Mouse (Mus musculus) urinary bladder, adult 2 months (tissue): Measurements from ENCODE around the gene Adamts13. TPM values are rescaled to one million over a fixed set of nuclear protein-coding genes. Genes with fewer than 3 reads are reported as not detected.

ENCODE experiments used
- DNase-seq: peaks from one replicate; pipeline ENCODE4 v3.0.0; 2022; ENCODE audit warnings: low spot score
- polyA plus RNA-seq: library from polyadenylated mRNA; depleted of rRNA; stranded (reverse); fragments of >200 nt; gene quantifications from 2 replicates; pipeline ENCODE4 v1.2.3, GENCODE M21; 2012; rRNA removed

The Adamts13 gene
- polyA plus RNA-seq, 1 experiment = 0.08 TPM

DNA sequence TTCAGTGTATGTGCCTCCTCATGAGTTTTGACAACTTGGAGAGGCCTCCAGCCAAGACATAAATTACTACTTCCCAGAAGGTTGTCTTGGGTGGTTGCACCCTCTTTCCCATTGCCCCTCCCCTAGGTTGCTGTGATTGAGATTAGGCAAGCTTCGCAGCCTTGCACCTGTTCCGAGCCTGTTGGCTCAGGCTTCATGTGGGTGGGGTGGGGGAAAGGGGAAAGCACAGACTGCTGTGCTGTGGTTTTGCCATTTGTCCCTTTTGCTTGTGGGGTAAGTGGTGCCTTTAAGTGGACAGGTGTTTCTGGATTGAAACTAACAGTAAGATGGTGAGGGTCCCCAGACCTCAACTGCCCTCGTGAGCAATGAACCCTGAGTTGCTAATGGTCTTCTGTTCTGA lies 62.8 kb downstream of the Adamts13 start:
- no peak for DNase-seq

DNA sequence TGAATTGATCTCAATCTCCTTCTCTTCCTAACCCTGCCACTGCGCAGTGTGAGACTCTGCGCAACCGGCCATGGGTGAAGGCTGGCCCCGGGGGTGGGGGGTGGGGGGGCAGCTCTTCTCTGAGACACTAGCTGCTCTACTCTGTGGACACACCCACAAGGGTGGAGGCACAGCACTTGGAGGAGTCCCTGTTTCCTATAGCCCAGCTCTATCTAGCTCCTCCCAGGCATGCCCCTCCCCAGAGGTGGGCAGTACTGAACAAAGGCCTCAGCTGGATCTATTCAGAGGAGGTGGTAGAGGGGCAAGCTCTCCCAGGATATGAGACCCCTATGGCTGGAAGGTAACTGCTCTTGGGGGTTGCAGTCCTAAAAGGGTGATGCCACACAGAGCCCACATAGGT lies 63.8 kb downstream of the Adamts13 start:
- DNase-seq = no peak

DNA sequence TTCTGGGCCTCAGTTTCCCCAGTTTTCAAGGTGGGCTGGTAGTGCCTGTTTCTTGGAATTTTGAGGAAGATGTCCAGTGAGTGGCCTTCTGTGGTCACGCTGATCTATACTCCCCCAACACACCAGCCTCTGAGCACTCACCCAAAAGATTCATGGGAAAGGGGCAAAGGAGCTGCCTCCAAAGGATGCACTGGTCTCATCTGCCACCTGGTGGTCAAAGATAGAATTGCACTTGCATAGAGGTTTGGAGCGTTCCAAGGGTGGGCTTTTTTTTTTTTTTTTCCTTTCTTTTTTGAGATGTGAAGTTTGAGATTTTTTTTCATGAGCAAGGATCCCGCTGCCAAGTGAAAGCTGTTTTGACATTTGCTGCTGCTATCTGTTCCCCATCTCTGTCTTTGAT lies 65.4 kb downstream of the Adamts13 start:
- DNase-seq = no peak

DNA sequence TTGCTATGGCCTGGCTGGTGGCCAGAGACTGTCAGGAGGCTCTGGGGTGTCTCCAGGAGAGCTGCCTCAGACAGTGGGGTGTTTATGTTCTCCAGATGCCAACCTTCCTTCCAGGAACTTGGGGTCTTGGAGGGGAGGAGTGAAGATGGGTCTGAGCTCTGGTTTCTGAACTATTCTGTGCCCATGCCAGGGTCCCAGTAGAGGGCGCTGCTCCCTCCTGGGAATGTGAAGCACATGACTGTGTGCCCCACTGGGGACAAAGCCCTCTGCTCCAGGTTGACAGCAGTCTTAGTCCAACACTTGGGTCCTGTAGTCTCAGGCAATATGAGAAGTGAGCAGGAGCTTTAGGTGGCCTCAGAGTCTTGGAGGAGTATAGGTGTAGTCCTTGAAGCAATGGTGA lies 66.1 kb downstream of the Adamts13 start:
- DNase-seq = no peak

DNA sequence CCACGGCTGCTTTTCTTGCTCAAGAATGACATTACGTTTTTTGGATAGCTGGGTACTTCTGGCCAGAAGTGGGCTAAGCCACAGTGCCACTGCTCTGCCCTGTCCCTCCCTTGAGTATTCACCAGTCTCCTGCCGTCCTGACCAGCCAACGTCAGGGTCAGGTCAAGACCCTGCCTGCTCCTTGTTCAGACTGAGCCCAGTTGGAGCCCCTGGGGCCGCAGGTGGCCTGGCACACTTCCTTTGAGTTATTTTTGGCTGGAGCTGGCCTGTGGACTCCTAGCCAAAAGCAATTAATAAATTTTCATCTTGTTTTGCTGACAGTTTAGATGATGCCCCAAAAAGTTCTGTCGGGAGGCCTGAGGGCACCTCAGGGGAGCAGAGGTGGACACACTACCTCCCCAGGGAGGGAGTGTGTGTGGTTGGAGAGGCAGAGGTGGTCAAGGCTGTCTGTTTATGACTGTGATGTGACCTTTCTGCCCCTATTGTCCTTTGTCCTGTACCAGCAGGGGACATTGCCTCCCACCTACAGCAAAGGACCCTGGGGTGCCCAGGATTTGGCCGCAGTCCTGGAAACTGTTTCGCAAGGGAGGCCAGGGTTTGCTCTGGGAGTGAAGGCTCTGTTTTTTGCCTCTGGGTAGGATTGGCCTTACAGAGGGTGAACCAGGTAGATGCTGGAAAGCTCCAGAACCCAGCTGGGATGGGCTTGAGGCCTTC lies 69.1 kb downstream of the Adamts13 start:
- DNase-seq = no peak

DNA sequence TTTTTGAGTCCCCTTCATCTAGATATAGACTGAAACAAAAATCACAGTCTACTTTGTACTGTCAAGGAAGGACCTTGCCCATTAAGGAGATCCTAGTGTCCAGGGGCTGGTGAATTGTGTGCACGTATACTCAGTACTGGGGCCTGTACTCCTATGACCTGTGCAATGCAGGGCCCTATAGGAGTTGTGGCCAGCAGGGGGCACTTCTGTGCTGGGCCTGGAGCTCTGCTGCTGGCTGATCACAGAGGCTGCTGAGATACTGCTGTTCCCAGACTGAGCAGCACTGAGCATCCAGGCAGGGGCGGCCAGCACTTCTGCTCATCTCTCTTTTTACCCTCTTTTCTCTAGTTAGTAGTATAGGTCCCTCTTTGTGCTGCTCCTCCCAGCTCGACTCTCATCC lies 70.2 kb downstream of the Adamts13 start:
- peak; percentile 57 for DNase-seq

DNA sequence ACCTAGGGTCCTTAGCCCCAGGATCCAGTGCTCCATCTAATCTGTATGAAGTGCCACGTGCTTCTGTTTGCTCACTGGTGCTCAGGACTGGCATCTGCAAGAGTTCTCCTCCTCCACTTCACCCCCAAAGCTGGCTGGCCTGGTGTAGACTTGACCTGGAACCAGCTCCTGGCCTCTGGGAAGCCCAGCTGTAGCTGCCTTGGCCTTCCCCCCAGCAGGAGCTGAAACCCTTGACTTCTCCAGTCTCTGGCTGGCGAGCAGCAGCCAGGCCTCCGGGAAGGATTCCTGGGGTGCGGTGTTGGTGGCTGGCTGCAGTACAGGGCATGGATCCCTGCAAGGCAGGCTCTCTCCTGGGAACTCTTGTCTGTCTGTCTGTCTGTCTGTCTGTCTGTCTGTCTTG lies 71.0 kb downstream of the Adamts13 start:
- no peak for DNase-seq

DNA sequence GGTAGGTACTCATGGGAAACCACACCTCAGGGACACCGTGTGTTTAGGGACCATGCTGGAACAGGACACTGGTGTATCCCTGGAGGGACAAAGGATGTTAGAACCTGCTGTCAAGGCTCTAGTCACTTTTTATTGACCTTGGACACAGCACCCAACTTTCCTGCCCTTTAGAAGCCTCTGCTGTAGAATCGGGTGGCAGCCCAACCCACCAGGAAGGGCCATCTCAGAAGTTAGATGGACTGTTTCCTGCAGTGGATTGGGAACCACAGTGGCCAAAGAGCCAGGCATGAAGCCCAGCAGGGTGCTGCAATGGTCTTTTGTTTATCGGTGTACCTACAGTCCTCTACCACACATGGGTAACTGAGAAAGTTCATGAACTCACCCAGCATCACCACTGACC lies 71.4 kb downstream of the Adamts13 start:
- DNase-seq = no peak

DNA sequence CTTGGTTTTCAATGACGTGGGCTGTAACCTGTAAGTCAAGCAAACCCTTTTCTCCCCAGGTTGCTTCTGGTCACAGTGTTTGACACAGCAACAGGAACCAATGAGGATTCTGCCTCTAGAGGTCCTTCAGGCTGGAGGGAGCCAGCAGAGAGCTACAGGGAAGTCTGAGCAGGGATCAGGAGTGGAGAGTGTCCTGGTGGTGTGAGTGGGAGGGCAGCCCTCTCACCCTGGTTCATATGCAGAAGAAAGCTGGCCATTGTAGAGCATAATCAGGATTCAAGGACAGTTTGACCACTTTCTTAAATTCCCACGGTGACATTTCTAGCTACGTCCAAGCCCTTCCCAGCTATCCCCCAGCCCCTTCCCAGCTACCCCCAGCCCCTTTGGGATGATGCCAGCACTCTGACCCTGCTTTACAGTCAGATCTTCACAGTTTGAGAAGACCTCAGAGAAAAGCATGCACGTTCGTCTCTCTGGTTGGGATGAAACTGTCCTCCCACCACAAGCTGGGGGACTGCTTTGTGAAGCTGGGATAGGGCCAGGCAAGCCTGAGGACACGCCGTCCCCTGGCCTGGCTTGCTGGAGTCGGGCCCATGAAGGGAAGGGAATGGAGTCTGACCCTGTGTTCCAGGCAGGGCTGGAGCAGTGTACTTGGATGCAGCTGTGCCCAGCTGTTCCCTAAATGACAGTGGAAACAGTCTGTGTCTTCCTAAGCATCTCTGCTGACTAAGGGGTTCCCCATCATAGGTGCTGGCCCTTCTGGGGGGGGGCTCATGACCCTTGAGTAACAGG lies 73.0 kb downstream of the Adamts13 start:
- no peak for DNase-seq

DNA sequence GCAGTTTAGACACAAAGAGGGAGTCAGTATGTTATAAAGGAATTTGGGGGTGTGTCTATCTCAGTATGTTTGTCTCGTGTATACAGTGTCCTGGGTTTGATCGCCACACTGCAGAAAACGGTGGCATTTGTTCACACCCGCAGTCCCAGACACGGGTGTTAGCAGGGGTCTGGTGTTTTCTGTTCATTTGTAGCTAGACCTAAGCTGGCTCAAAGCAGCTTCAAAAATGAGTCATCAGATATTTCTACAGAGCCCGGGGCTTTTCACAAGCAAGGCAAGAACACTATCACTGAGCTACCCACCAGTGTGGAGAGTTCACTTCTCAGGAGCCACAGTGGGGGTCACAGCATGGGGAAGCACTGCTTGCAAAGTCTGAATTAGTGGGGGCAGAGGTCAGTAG lies 76.2 kb downstream of the Adamts13 start:
- DNase-seq = no peak

DNA sequence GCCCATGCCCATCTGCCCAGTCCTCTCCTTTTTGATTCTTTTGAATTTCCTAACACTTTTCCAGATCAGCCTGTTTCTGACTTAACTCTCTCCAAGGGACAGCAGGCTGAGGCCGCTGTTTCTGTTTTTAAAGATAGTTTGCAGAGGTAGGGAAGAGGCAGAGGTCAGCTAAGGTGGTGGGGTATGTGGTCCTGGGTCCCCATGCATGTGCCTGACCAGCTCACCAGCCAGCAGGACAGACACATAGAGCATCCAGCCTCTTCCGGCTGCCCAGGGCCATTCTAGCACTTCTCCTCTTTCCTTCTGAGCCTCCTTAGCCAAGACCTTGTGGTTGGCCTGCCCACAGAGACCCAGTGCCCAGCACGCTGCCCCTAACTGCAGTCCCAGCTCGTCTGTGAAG lies 85.0 kb downstream of the Adamts13 start:
- DNase-seq = no peak

DNA sequence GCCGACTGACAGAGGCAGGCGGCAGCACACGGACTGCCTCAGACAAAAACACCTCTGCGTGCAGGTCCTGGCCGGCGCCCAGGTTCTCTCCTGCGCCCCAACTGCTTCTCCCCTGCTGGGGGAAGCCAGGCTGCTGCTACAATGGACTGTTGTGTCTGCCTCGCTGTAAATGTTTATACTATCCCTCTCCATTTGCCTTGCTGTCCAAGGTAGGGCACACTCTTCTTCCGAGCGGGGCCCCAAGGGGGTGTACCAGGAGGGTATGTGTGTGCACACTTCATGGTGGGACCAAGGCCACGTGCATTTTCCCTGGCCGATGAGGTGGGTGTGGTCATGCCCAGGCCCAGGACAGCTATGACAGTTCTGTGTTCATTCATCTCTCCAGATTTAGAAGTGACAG lies 85.5 kb downstream of the Adamts13 start:
- DNase-seq = no peak

DNA sequence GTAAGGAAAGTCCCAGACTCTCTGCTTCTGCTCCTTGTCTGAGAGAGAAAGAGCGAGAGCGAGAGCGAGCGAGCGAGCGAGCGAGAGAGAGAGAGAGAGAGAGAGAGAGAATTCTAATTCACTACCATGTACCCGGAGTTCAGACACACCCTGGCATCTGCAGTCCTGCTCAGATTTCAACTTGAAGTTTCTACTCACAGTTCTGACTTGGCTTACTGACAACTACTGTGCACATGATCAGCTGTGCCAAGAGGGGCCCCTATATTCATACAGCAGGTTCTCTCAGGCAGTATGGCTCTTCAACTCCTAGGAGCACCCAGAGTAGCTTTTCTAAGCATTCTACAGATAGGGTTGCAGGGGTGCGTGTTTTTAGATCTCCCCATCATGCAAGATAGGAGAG lies 86.0 kb downstream of the Adamts13 start:
- DNase-seq = no peak

Other genes starting within 250 kb of the Adamts13 start
- gene Abo, start 108.4 kb upstream of the Adamts13 start, polyA plus RNA-seq = not detected in 2 replicates
- 15.7 and 16.3 TPM in 2 replicates for gene Surf6, start 70.5 kb upstream of the Adamts13 start, polyA plus RNA-seq
- gene Med22, start 62.7 kb upstream of the Adamts13 start, polyA plus RNA-seq = 28.6 and 32.5 TPM in 2 replicates
- 1,359 and 1,515 TPM in 2 replicates for gene Rpl7a, start 62.7 kb upstream of the Adamts13 start, polyA plus RNA-seq
- gene Surf2, start 57.0 kb upstream of the Adamts13 start, polyA plus RNA-seq = 43.1 and 48.2 TPM in 2 replicates
- 92.5 and 103 TPM in 2 replicates for gene Surf1, start 56.9 kb upstream of the Adamts13 start, polyA plus RNA-seq
- gene Surf4, start 39.5 kb upstream of the Adamts13 start, polyA plus RNA-seq = 131 and 132 TPM in 2 replicates
- gene Stkld1, start 39.4 kb upstream of the Adamts13 start, polyA plus RNA-seq = 0.24 and 0.28 TPM in 2 replicates
- 33.6 TPM in 2 replicates for gene Rexo4, start 9.0 kb upstream of the Adamts13 start, polyA plus RNA-seq
- 48.0 and 48.9 TPM in 2 replicates for gene Cacfd1, start 36.5 kb downstream of the Adamts13 start, polyA plus RNA-seq
- 2.2 and 2.8 TPM in 2 replicates for gene Slc2a6, start 54.6 kb downstream of the Adamts13 start, polyA plus RNA-seq
- gene Mymk, start 98.8 kb downstream of the Adamts13 start, polyA plus RNA-seq = not detected in 2 replicates
- gene Adamtsl2, start 106.0 kb downstream of the Adamts13 start, polyA plus RNA-seq = 3.1 and 5.1 TPM in 2 replicates
- gene Fam163b, start 169.1 kb downstream of the Adamts13 start, polyA plus RNA-seq = 0.09 and 0.11 TPM in 2 replicates
- gene Dbh, start 191.8 kb downstream of the Adamts13 start, polyA plus RNA-seq = 0.38 and 0.44 TPM in 2 replicates